Mouse (Mus musculus) inflammation-experienced regulatory T-cells, adult 6 months (primary cell): ENCODE results near the gene Fbxo2. TPM values are rescaled to one million over a fixed set of nuclear protein-coding genes. Genes with fewer than 3 reads are reported as not detected.

Experiments
- ATAC-seq: one replicate; pipeline ENCODE4 v1.8.0; 2017
- polyA plus RNA-seq, 3 experiments: library from polyadenylated mRNA; unstranded; fragments of 100-300 nt; shearing (Covaris generic); gene quantifications; one replicate each; pipeline ENCODE4 v1.2.1; 2017

Fbxo2 gene
- polyA plus RNA-seq, 3 experiments from 2014 or later: not detected

- ATAC-seq: no peak
Measured at GRCm38 (mm10) chr4:148143721-148144120, 16.7 kb upstream of the Fbxo2 start.

- no peak for ATAC-seq
Measured at GRCm38 (mm10) chr4:148147714-148148113, 12.7 kb upstream of the Fbxo2 start.

- no peak for ATAC-seq
Measured at GRCm38 (mm10) chr4:148149540-148149939, 10.9 kb upstream of the Fbxo2 start.

GRCm38 (mm10) chr4:148150242-148150641 lies 10.2 kb upstream of the Fbxo2 start:
- no peak for ATAC-seq

- ATAC-seq: peak; percentile 5
Measured at GRCm38 (mm10) chr4:148150953-148151266, 9.5 kb upstream of the Fbxo2 start.

GRCm38 (mm10) chr4:148151267-148152168 lies 8.9 kb upstream of the Fbxo2 start, which contains the start of gene Fbxo6:
Gene Fbxo6 (minus strand): TSS chr4:148152140.
- peak; percentile 92 for ATAC-seq

GRCm38 (mm10) chr4:148152547-148152946 lies 7.9 kb upstream of the Fbxo2 start:
- no peak for ATAC-seq

- no peak for ATAC-seq
Measured at GRCm38 (mm10) chr4:148154006-148154405, 6.4 kb upstream of the Fbxo2 start.

GRCm38 (mm10) chr4:148154982-148155381 lies 5.4 kb upstream of the Fbxo2 start:
- no peak for ATAC-seq

- ATAC-seq: no peak
Measured at GRCm38 (mm10) chr4:148158436-148159348, 1.7 kb upstream of the Fbxo2 start.

- peak; percentile 75 for ATAC-seq
Measured at GRCm38 (mm10) chr4:148159544-148160435, 631 bp upstream of the Fbxo2 start.

- peak; percentile 44 for ATAC-seq
Measured at GRCm38 (mm10) chr4:148164002-148164439, 3.6 kb downstream of the Fbxo2 start.

- ATAC-seq: no peak
Measured at GRCm38 (mm10) chr4:148164461-148164860, 4.0 kb downstream of the Fbxo2 start.

- ATAC-seq: no peak
Measured at GRCm38 (mm10) chr4:148165551-148165950, 5.1 kb downstream of the Fbxo2 start.

- ATAC-seq: no peak
Measured at GRCm38 (mm10) chr4:148166431-148166830, 6.0 kb downstream of the Fbxo2 start.

- ATAC-seq: no peak
Measured at GRCm38 (mm10) chr4:148166986-148167385, 6.6 kb downstream of the Fbxo2 start.

GRCm38 (mm10) chr4:148168287-148168686 lies 7.9 kb downstream of the Fbxo2 start:
- ATAC-seq: peak; percentile 49

- ATAC-seq: no peak
Measured at GRCm38 (mm10) chr4:148169586-148169985, 9.2 kb downstream of the Fbxo2 start.

- ATAC-seq: peak; percentile 49
Measured at GRCm38 (mm10) chr4:148170842-148171241, 10.4 kb downstream of the Fbxo2 start.

- ATAC-seq: no peak
Measured at GRCm38 (mm10) chr4:148171261-148171660, 10.8 kb downstream of the Fbxo2 start.

GRCm38 (mm10) chr4:148173811-148174494 lies 13.5 kb downstream of the Fbxo2 start:
- ATAC-seq: no peak

GRCm38 (mm10) chr4:148174495-148174862 lies 14.1 kb downstream of the Fbxo2 start:
- no peak for ATAC-seq
